Mouse (Mus musculus): Measurements from ENCODE around the gene Gm43191. TPM values are rescaled to one million over a fixed set of nuclear protein-coding genes. Genes with fewer than 3 reads are reported as not detected.
A peak's percentile ranks its signal among the peaks of the same experiment; 100 is the strongest.

The Gm43191 gene
- 0.39 and 1.0 TPM in 2 replicates for total RNA-seq (2012; rRNA removed)
- polyA plus RNA-seq (2012; ENCODE audit: insufficient read depth in 1 of 2, insufficient read length in 2 of 2, low read depth in 1 of 2, low replicate concordance in 2 of 2, missing spikeins in 1 of 2), result not detected

DNA sequence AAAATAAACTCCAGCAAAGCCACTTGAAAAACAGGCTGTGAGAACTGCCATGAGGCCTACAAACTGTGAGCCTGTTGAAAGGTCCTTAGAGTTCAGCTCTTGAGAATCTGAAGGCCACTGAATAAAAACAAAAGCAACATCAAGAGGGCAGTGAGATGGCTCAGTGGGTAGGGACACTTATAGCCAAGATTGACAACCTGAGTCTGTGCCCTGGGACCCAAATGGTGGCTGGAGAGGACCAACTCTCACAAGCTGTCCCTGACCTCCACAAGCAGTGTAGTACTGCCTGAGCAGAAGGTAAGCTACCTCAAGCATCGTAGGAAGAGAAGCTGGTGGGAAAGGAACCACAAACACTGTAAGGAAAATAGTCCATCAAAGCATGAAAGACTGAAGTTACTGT is at the start of gene Gm43191:
Gm43191 (minus strand) TSS at position 101 of the 400 bp plus-strand sequence.
- H3K9me3 ChIP-seq (replicated peaks; ENCODE audit: insufficient read depth, low read length), result no peaks in the 10 kb centered on the region
- no peaks in the 10 kb centered on the region for H3K79me2 ChIP-seq (ENCODE audit: control insufficient read depth, insufficient read depth, low read length, poor library complexity)
- no peaks in the 10 kb centered on the region for H3K27me3 ChIP-seq (ENCODE audit: control insufficient read depth in 1 of 2, insufficient read depth in 2 of 2, low read length in 2 of 2)
- TF ChIP-seq MEF2A (IDR thresholded peaks at IDR 0.05; ENCODE audit: extremely low read depth, insufficient replicate concordance, low read depth, low read length, poor library complexity, severe bottlenecking) (no peak), POLR2AphosphoS5 (IDR thresholded peaks at IDR 0.05; ENCODE audit: borderline replicate concordance, low read depth, low read length) (no peak), POLR2A (IDR thresholded peaks at IDR 0.05; ENCODE audit: control insufficient read depth in 1 of 2, insufficient read depth in 1 of 2, low read depth in 1 of 2, low read length in 2 of 2, poor library complexity in 1 of 2) (no peak), MYC (IDR thresholded peaks at IDR 0.05; ENCODE audit: low read depth, low read length) (no peak), ELF1 (IDR thresholded peaks at IDR 0.05; ENCODE audit: low read depth, low read length) (no peak), TCF12 (IDR thresholded peaks at IDR 0.05; ENCODE audit: low read depth, low read length) (no peak), KAT2A (conservative IDR thresholded peaks at IDR 0.05; ENCODE audit: low read depth, low read length) (no peak)
- no peak within 1 kb of the TSS for H3K9ac ChIP-seq (ENCODE audit: control insufficient read depth, low read depth, low read length, poor library complexity, severe bottlenecking)
- peaks cover 0 to 2% of the 10 kb centered on the region in 2 experiments; a peak in 2 of 4 replicates for H3K36me3 ChIP-seq (ENCODE audit: control insufficient read depth in 1 of 2, insufficient read depth in 2 of 2, low read length in 2 of 2)
- no peak for DNase-seq (ENCODE audit: low read depth, low spot score)
- H3K4me1 ChIP-seq (ENCODE audit: control insufficient read depth in 1 of 2, insufficient read depth in 2 of 2, low read length in 2 of 2), result no peaks in the 10 kb centered on the region
- no peak within 1 kb of the TSS for H3K27ac ChIP-seq (ENCODE audit: control insufficient read depth, low read depth, low read length)
- no peak within 1 kb of the TSS for H3K4me3 ChIP-seq (ENCODE audit: control insufficient read depth in 1 of 2, insufficient read depth in 1 of 2, low read depth in 2 of 2, low read length in 2 of 2)

- peaks cover 0 to 7% of the 10 kb centered on the region in 2 experiments; a peak in 2 of 4 replicates for H3K36me3 ChIP-seq (ENCODE audit: control insufficient read depth in 1 of 2, insufficient read depth in 2 of 2, low read length in 2 of 2)
Measured at GRCm38 (mm10) chr3:116729483-116730174, 48.6 kb upstream of the Gm43191 start.

DNA sequence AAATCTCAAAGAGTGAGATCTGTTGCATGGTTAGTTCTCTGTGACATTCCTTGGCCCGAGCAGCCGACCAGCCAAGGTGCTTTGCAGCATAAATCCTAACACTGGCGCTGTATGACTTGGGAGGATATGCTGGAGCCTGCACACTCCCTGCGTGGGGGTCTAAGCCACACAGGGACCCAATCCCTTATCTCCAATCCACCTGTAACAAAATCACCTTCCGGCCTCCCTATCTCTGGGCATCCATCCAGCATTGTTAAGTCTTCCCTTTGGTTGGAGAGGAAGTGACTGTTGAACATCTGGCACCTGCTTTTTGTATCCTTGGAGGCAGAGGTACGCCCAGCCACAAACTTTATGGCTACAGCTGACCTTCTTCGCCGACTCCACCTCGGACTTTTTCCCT is 45.7 kb upstream of the Gm43191 start:
- DNase-seq (ENCODE audit: low read depth, low spot score), result peak; percentile 88
- Histone ChIP-seq H3K79me2 (ENCODE audit: control insufficient read depth, insufficient read depth, low read length, poor library complexity) (no peaks in the 10 kb centered on the region), H3K4me3 (ENCODE audit: control insufficient read depth in 1 of 2, insufficient read depth in 1 of 2, low read depth in 2 of 2, low read length in 2 of 2) (peak overlapping the region in 1 of 2 experiments; percentile 12; a peak in 1 of 4 replicates), H3K9ac (ENCODE audit: control insufficient read depth, low read depth, low read length, poor library complexity, severe bottlenecking) (no peak overlapping the region), H3K9me3 (replicated peaks; ENCODE audit: insufficient read depth, low read length) (no peaks in the 10 kb centered on the region), H3K27me3 (ENCODE audit: control insufficient read depth in 1 of 2, insufficient read depth in 2 of 2, low read length in 2 of 2) (no peaks in the 10 kb centered on the region), H3K4me1 (ENCODE audit: control insufficient read depth in 1 of 2, insufficient read depth in 2 of 2, low read length in 2 of 2) (peaks cover 0 to 17% of the 10 kb centered on the region in 2 experiments; a peak in 3 of 4 replicates), H3K27ac (ENCODE audit: control insufficient read depth, low read depth, low read length) (no peak overlapping the region), H3K36me3 (ENCODE audit: control insufficient read depth in 1 of 2, insufficient read depth in 2 of 2, low read length in 2 of 2) (peaks cover 0 to 7% of the 10 kb centered on the region in 2 experiments; a peak in 2 of 4 replicates)
- TF ChIP-seq USF2 (IDR thresholded peaks at IDR 0.05; ENCODE audit: borderline replicate concordance in 1 of 2, insufficient read depth in 1 of 2, low read depth in 1 of 2, low read length in 2 of 2) (no peak), GABPA (IDR thresholded peaks at IDR 0.05; ENCODE audit: low read depth, low read length) (no peak), UBTF (IDR thresholded peaks at IDR 0.05; ENCODE audit: borderline replicate concordance, insufficient read depth, low read depth, low read length) (no peak), MYB (IDR thresholded peaks at IDR 0.05; ENCODE audit: low read depth, low read length) (peak; percentile 54), CHD1 (IDR thresholded peaks at IDR 0.05; ENCODE audit: low read depth, low read length) (no peak), CTCF (IDR thresholded peaks at IDR 0.05 in 2 of 3, conservative IDR thresholded peaks at IDR 0.05 in 1 of 3; ENCODE audit: control insufficient read depth in 1 of 3, insufficient read depth in 1 of 3, low read depth in 2 of 3, low read length in 3 of 3, poor library complexity in 1 of 3, severe bottlenecking in 1 of 3) (no peak), SMC3 (IDR thresholded peaks at IDR 0.05; ENCODE audit: low read depth, low read length) (no peak), MAX (IDR thresholded peaks at IDR 0.05; ENCODE audit: low read length) (no peak), ZMIZ1 (IDR thresholded peaks at IDR 0.05; ENCODE audit: low read depth, low read length) (no peak), BHLHE40 (IDR thresholded peaks at IDR 0.05; ENCODE audit: borderline replicate concordance, low read depth, low read length) (no peak), MXI1 (IDR thresholded peaks at IDR 0.05; ENCODE audit: low read depth, low read length) (no peak), NRF1 (IDR thresholded peaks at IDR 0.05; ENCODE audit: insufficient read depth, low read depth, low read length, poor library complexity, severe bottlenecking) (no peak), ZKSCAN1 (IDR thresholded peaks at IDR 0.05; ENCODE audit: low read depth, low read length) (no peak), ELF1 (IDR thresholded peaks at IDR 0.05; ENCODE audit: low read depth, low read length) (no peak), KAT2A (conservative IDR thresholded peaks at IDR 0.05; ENCODE audit: low read depth, low read length) (no peak), USF1 (IDR thresholded peaks at IDR 0.05; ENCODE audit: low read depth, low read length) (no peak)

More at GRCm38 (mm10) chr3:116729483-116730174, 48.6 kb upstream of the Gm43191 start:
- no peak overlapping the region for H3K4me3 ChIP-seq (ENCODE audit: control insufficient read depth in 1 of 2, insufficient read depth in 1 of 2, low read depth in 2 of 2, low read length in 2 of 2)
- TF ChIP-seq NRF1 (IDR thresholded peaks at IDR 0.05; ENCODE audit: insufficient read depth, low read depth, low read length, poor library complexity, severe bottlenecking) (no peak), ELF1 (IDR thresholded peaks at IDR 0.05; ENCODE audit: low read depth, low read length) (no peak), E2F4 (IDR thresholded peaks at IDR 0.05; ENCODE audit: borderline replicate concordance, low read depth, low read length) (no peak), POLR2AphosphoS2 (IDR thresholded peaks at IDR 0.05; ENCODE audit: low read length) (no peak), SIN3A (IDR thresholded peaks at IDR 0.05; ENCODE audit: low read length) (no peak)
- H3K27me3 ChIP-seq (ENCODE audit: control insufficient read depth in 1 of 2, insufficient read depth in 2 of 2, low read length in 2 of 2), result no peaks in the 10 kb centered on the region
- no peaks in the 10 kb centered on the region for H3K9me3 ChIP-seq (replicated peaks; ENCODE audit: insufficient read depth, low read length)
- no peak overlapping the region for H3K27ac ChIP-seq (ENCODE audit: control insufficient read depth, low read depth, low read length)
- H3K79me2 ChIP-seq (ENCODE audit: control insufficient read depth, insufficient read depth, low read length, poor library complexity), result no peaks in the 10 kb centered on the region
- DNase-seq (ENCODE audit: low read depth, low spot score), result no peak
- peaks cover 0 to 17% of the 10 kb centered on the region in 2 experiments; a peak in 3 of 4 replicates for H3K4me1 ChIP-seq (ENCODE audit: control insufficient read depth in 1 of 2, insufficient read depth in 2 of 2, low read length in 2 of 2)
- H3K9ac ChIP-seq (ENCODE audit: control insufficient read depth, low read depth, low read length, poor library complexity, severe bottlenecking), result no peak overlapping the region

All from MEL (cell line).